Mouse (Mus musculus): Measurements from ENCODE around the gene Mthfr. TPM values are rescaled to one million over a fixed set of nuclear protein-coding genes. Genes with fewer than 3 reads are reported as not detected.

The Mthfr gene
- polyA plus RNA-seq, 1 experiment from 2014 or later = 23.2 TPM

DNA sequence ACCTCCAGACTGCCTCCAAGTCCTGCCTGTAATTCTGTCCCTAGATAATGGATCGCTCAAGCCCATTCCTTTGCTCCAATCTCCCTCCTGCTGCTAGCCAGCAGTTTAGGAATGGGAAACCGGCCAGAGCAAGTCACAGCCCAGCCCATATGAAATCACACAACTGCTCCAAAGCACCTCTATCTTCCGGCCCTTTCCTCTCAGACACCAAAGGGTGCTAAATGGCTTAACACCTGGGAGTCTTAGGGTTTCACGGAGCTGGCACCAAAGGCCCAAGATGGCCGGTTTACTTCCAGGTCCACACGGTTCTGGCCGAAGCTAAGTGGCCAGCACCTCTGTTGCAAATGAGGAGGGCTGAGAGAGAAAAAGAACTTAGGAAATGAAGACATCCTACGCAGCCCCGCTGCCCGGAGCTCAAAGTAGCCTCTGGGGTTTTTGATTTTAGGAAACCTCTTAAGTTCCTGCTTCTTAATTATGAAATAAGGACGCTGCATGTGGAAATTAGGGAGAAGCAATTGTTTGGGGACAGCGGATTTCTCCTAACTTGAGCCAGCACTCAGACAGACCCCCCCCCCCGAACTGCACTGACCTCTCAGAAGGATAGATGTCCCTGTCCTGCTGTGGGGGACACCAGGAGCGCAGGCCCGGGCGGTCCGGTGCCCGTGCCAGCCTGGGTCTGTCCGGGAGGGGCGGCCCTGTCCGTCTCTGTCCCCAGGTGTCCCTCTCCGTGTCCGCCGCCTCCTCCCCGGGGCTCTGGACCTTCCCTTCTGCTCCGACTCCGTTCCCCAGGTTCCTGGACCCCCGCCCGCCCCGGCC, 48.4 kb downstream of the Mthfr start:
- peak overlapping the region; percentile 89 for H3K4me2 ChIP-seq
- H3K9ac ChIP-seq = peak overlapping the region; percentile 54
- no peaks in the 10 kb centered on the region for H3K36me3 ChIP-seq (replicated peaks)
- no peaks in the 10 kb centered on the region for H3K27me3 ChIP-seq (replicated peaks)
- H3K4me3 ChIP-seq = peak overlapping the region; percentile 50
- H3K9me3 ChIP-seq = no peaks in the 10 kb centered on the region
- peaks cover 17% of the 10 kb centered on the region for H3K4me1 ChIP-seq
- ATAC-seq (replicated peaks) = peak; percentile 70
- WGBS = 4% methylated on average over 30 of the region's 30 CpGs
- H3K27ac ChIP-seq = no peak overlapping the region; the same call in 1 of the 2 replicates

GRCm38 (mm10) chr4:148087907-148088527, 49.1 kb downstream of the Mthfr start, which contains the start of gene Agtrap:
Agtrap (minus strand) TSS chr4:148088031.
- WGBS = 4% methylated on average over 34 of the region's 34 CpGs
- H3K4me2 ChIP-seq = peak within 1 kb of the TSS; percentile 89
- H3K4me3 ChIP-seq = peak within 1 kb of the TSS; percentile 50
- no peaks in the 10 kb centered on the region for H3K27me3 ChIP-seq (replicated peaks)
- peak; percentile 93 for ATAC-seq (replicated peaks)
- H3K4me1 ChIP-seq = peaks cover 17% of the 10 kb centered on the region
- H3K27ac ChIP-seq = peak within 1 kb of the TSS; percentile 75
- peak within 1 kb of the TSS; percentile 54 for H3K9ac ChIP-seq
- H3K36me3 ChIP-seq (replicated peaks) = no peaks in the 10 kb centered on the region
- no peaks in the 10 kb centered on the region for H3K9me3 ChIP-seq

DNA sequence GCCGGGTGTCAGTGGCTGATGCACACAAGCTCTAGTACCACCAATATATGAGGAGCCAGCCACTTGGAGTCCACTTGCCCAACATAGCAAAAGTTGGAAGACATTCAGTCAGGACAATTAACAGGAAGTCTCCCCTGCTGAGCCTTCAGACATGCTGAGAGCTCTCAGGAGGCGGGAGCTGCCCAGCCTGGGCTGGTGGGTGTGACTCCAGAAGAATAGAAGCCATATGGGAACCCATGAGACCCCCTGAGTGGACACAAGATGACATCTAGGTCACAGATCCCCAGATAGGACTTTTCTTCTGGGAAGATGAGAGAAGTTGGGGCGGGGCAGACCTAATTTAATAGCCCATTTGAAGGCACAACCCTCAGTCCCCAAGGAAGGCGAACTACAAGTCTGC, 50.3 kb downstream of the Mthfr start:
- Histone ChIP-seq H3K27me3 (replicated peaks) (no peaks in the 10 kb centered on the region), H3K4me1 (peaks cover 17% of the 10 kb centered on the region), H3K9me3 (no peaks in the 10 kb centered on the region), H3K36me3 (replicated peaks) (no peaks in the 10 kb centered on the region), H3K27ac (no peak overlapping the region), H3K4me3 (no peak overlapping the region), H3K9ac (no peak overlapping the region), H3K4me2 (no peak overlapping the region)
- 63% methylated on average over 4 of the region's 4 CpGs for WGBS
- ATAC-seq (replicated peaks) = no peak

DNA sequence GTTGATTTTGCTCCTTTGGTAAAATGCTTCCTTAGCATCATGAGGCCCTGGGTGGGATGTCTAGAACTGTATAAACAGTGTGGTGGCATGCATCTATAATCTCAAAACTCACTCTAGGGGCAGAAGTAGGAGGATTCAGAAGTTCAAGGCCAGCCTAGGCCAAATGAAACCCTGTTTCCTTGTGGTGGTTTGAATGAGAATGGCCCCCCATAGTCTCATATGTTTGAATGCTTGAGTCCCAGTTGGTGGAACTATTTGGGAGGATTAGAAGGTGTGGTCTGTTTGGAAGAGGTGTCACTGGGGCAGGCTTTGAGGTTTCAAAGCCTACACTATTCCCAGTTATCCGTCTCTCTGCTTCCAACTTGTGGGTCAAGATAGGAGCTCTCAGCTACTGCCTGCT, 52.3 kb downstream of the Mthfr start:
- no peak overlapping the region for H3K4me2 ChIP-seq
- no peak overlapping the region for H3K4me3 ChIP-seq
- no peaks in the 10 kb centered on the region for H3K27me3 ChIP-seq (replicated peaks)
- no peak overlapping the region for H3K9ac ChIP-seq
- peaks cover 17% of the 10 kb centered on the region for H3K4me1 ChIP-seq
- no peaks in the 10 kb centered on the region for H3K9me3 ChIP-seq
- 95% methylated on average over 1 of the region's 1 CpGs for WGBS
- no peaks in the 10 kb centered on the region for H3K36me3 ChIP-seq (replicated peaks)
- no peak overlapping the region for H3K27ac ChIP-seq
- no peak for ATAC-seq (replicated peaks)

- ATAC-seq (replicated peaks) = no peak
Observed at GRCm38 (mm10) chr4:148092551-148093271, 53.8 kb downstream of the Mthfr start.

GRCm38 (mm10) chr4:148094161-148094560, 55.3 kb downstream of the Mthfr start:
- Histone ChIP-seq H3K27me3 (replicated peaks) (no peaks in the 10 kb centered on the region), H3K4me3 (no peak overlapping the region), H3K9ac (no peak overlapping the region), H3K4me2 (no peak overlapping the region), H3K27ac (no peak overlapping the region), H3K9me3 (no peaks in the 10 kb centered on the region), H3K4me1 (no peaks in the 10 kb centered on the region), H3K36me3 (replicated peaks) (no peaks in the 10 kb centered on the region)
- 85% methylated on average over 5 of the region's 5 CpGs for WGBS
- ATAC-seq (replicated peaks) = no peak

More at GRCm38 (mm10) chr4:148092551-148093271, 53.8 kb downstream of the Mthfr start:
- Histone ChIP-seq H3K4me3 (no peak overlapping the region), H3K27ac (no peak overlapping the region), H3K4me1 (peaks cover 10% of the 10 kb centered on the region), H3K27me3 (replicated peaks) (no peaks in the 10 kb centered on the region), H3K9me3 (no peaks in the 10 kb centered on the region), H3K4me2 (no peak overlapping the region), H3K9ac (no peak overlapping the region), H3K36me3 (replicated peaks) (no peaks in the 10 kb centered on the region)
- 87% methylated on average over 11 of the region's 11 CpGs for WGBS

- H3K9ac ChIP-seq = no peak overlapping the region
- H3K27ac ChIP-seq = no peak overlapping the region
- H3K27me3 ChIP-seq (replicated peaks) = no peaks in the 10 kb centered on the region
- no peak for ATAC-seq (replicated peaks)
- no peaks in the 10 kb centered on the region for H3K4me1 ChIP-seq
- no peaks in the 10 kb centered on the region for H3K36me3 ChIP-seq (replicated peaks)
- H3K9me3 ChIP-seq = no peaks in the 10 kb centered on the region
- H3K4me3 ChIP-seq = no peak overlapping the region
- no peak overlapping the region for H3K4me2 ChIP-seq
- 73% methylated on average over 4 of the region's 4 CpGs for WGBS
Observed at GRCm38 (mm10) chr4:148095081-148095480, 56.2 kb downstream of the Mthfr start.

- Histone ChIP-seq H3K4me3 (no peak overlapping the region), H3K9ac (no peak overlapping the region), H3K4me1 (peaks cover 11% of the 10 kb centered on the region), H3K9me3 (no peaks in the 10 kb centered on the region), H3K27ac (no peak overlapping the region), H3K4me2 (no peak overlapping the region), H3K27me3 (replicated peaks) (no peaks in the 10 kb centered on the region), H3K36me3 (replicated peaks) (no peaks in the 10 kb centered on the region)
- 88% methylated on average over 2 of the region's 2 CpGs for WGBS
- no peak for ATAC-seq (replicated peaks)
Observed at GRCm38 (mm10) chr4:148097936-148098335, 59.1 kb downstream of the Mthfr start.

- Histone ChIP-seq H3K4me3 (no peak overlapping the region), H3K9me3 (no peaks in the 10 kb centered on the region), H3K4me2 (no peak overlapping the region), H3K27me3 (replicated peaks) (no peaks in the 10 kb centered on the region), H3K36me3 (replicated peaks) (no peaks in the 10 kb centered on the region), H3K27ac (no peak overlapping the region), H3K4me1 (peaks cover 11% of the 10 kb centered on the region), H3K9ac (no peak overlapping the region)
- WGBS = 91% methylated on average over 3 of the region's 3 CpGs
- ATAC-seq (replicated peaks) = no peak
Observed at GRCm38 (mm10) chr4:148098666-148099065, 59.8 kb downstream of the Mthfr start.

DNA sequence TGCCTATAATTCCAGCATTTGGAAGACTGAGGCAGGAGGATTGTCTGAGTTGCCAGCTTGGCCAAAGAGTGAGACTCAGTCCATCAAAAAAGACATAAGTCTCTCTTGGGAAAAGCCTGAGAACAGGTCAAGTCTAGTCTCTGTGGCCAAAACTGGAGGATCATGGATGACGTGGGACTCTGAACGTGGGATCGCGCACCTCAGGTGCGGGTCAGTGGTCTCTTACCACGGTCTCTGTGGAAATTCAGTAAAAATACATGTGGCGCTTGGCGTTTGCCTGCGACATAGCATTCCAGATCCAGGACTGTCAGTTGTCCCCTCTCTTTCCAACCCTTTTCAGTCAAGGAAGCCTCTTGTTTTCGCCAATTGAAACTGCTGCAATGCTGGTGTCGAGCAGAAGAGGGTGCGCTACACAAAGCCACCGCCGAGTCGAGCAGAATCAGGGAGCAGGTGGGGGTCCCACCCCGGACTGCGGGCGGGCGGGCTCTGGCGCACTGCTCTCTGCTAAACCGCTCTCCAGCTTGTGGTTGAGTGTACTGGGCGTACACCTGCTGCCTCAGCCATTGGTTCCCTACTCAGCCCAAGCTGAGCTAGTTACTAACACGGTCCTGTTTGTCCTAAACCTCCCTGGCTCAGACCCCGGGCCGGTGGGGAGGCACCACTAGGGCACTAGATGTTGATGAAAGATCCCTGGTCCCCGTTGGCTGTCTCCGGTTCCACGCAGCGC, 63.1 kb downstream of the Mthfr start:
- Histone ChIP-seq H3K9me3 (no peaks in the 10 kb centered on the region), H3K4me1 (peaks cover 11% of the 10 kb centered on the region), H3K4me3 (peak overlapping the region; percentile 21), H3K4me2 (peak overlapping the region; percentile 45), H3K27ac (peak overlapping the region; percentile 74), H3K9ac (peak overlapping the region; percentile 32), H3K36me3 (replicated peaks) (no peaks in the 10 kb centered on the region; the same call in 1 of the 2 replicates), H3K27me3 (replicated peaks) (no peaks in the 10 kb centered on the region)
- peak; percentile 90 for ATAC-seq (replicated peaks)
- WGBS = 15% methylated on average over 29 of the region's 29 CpGs

DNA sequence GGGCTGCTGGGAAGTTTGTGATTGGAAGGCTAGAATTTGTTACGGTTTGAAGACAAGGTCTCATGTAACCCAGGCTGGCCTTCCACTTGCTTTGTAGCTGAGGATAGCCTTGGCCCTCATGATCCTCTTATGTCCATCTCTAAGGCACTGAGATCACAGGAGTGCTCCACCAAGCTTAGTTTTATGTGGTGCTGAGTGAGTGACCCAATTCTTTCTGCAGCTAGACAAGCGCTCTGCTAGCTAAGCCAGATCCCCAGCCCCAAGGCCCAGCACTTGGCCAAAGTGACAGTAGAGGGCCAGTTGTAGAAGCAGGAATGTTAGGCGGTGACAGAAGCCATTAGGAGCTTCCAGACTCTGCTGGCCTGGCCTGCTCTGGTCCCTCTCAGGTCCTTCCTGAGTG, 65.3 kb downstream of the Mthfr start:
- no peak for ATAC-seq (replicated peaks)

More for the DNA sequence above, 65.3 kb downstream of the Mthfr start:
- Histone ChIP-seq H3K4me2 (no peak overlapping the region), H3K36me3 (replicated peaks) (peaks cover 7% of the 10 kb centered on the region; the same call in 1 of the 2 replicates), H3K9me3 (no peaks in the 10 kb centered on the region), H3K4me3 (no peak overlapping the region), H3K27me3 (replicated peaks) (no peaks in the 10 kb centered on the region), H3K27ac (no peak overlapping the region), H3K9ac (no peak overlapping the region), H3K4me1 (peaks cover 11% of the 10 kb centered on the region)
- WGBS = 88% methylated on average over 3 of the region's 3 CpGs

All from midbrain, embryonic 15.5 days (tissue).